Mouse (Mus musculus) myocyte (in vitro differentiated cells): ENCODE results near the gene Ifih1. TPM values are rescaled to one million over a fixed set of nuclear protein-coding genes. Genes with fewer than 3 reads are reported as not detected.

Experiments
- H3K27me3 ChIP-seq: one replicate; pipeline ENCODE4 v1.6.1; 2011; ENCODE audit not compliant: control insufficient read depth, insufficient read depth, insufficient read length
- H3K36me3 ChIP-seq: one replicate; pipeline ENCODE4 v1.6.1; 2011; ENCODE audit not compliant: control insufficient read depth, insufficient read depth
- H3K4me2 ChIP-seq: one replicate; pipeline ENCODE4 v1.6.1; 2011; ENCODE audit warnings: low read depth, control low read depth
- H3K4me3 ChIP-seq: one replicate; pipeline ENCODE4 v1.5.1; 2011; ENCODE audit warnings: mild to moderate bottlenecking, control low read depth, moderate library complexity
- H3K79me2 ChIP-seq: one replicate; pipeline ENCODE4 v1.6.1; 2011; ENCODE audit not compliant: control insufficient read depth, insufficient read depth
- H3ac ChIP-seq: one replicate; pipeline ENCODE4 v1.6.1; 2011; ENCODE audit not compliant: control insufficient read depth, insufficient read length
- CEBPB ChIP-seq: IDR thresholded peaks from 2 replicates; pipeline ENCODE4 v1.6.1; 2011; ENCODE audit warnings: mild to moderate bottlenecking, moderate library complexity; ENCODE audit not compliant: poor library complexity, insufficient read depth, severe bottlenecking
- E2F4 ChIP-seq: IDR thresholded peaks from one replicate; pipeline ENCODE4 v1.6.1; 2011; ENCODE audit warnings: mild to moderate bottlenecking, control low read depth, moderate library complexity; ENCODE audit not compliant: insufficient read depth
- MAX ChIP-seq: IDR thresholded peaks from one replicate; pipeline ENCODE4 v1.6.1; 2011; ENCODE audit warnings: low read depth, mild to moderate bottlenecking, control low read depth
- MYOD1 ChIP-seq, 3 experiments: IDR thresholded peaks; one replicate each; pipeline ENCODE4 v1.6.1; 2011; ENCODE audit warnings: control low read depth in 2 of 3, low read depth in 2 of 3, mild to moderate bottlenecking in 2 of 3, moderate library complexity in 1 of 3; ENCODE audit not compliant: insufficient read length in 2 of 3, control insufficient read depth in 1 of 3
- MYOG ChIP-seq, 3 experiments: IDR thresholded peaks; one replicate each; pipeline ENCODE4 v1.6.1; 2011; ENCODE audit warnings: control low read depth in 2 of 3, low read depth in 2 of 3, mild to moderate bottlenecking in 2 of 3; ENCODE audit not compliant: insufficient read length in 2 of 3, control insufficient read depth in 1 of 3, insufficient read depth in 1 of 3
- POLR2A ChIP-seq: IDR thresholded peaks from one replicate; pipeline ENCODE4 v1.6.1; 2011; ENCODE audit warnings: low read depth, mild to moderate bottlenecking, control low read depth, moderate library complexity; ENCODE audit not compliant: insufficient read length
- POLR2AphosphoS2 ChIP-seq: IDR thresholded peaks from one replicate; pipeline ENCODE4 v1.6.1; 2011; ENCODE audit warnings: low read depth, control low read depth; ENCODE audit not compliant: insufficient read length
- REST ChIP-seq: IDR thresholded peaks from one replicate; pipeline ENCODE4 v1.6.1; 2011; ENCODE audit warnings: mild to moderate bottlenecking, control low read depth, moderate library complexity; ENCODE audit not compliant: insufficient read depth, insufficient read length
- SRF ChIP-seq: IDR thresholded peaks from one replicate; pipeline ENCODE4 v1.6.1; 2011; ENCODE audit warnings: low read depth; ENCODE audit not compliant: control insufficient read depth, insufficient read length
- TCF12 ChIP-seq: IDR thresholded peaks from one replicate; pipeline ENCODE4 v1.6.1; 2011; ENCODE audit warnings: mild to moderate bottlenecking, control low read depth; ENCODE audit not compliant: poor library complexity, insufficient read depth, severe bottlenecking
- TCF3 ChIP-seq: IDR thresholded peaks from one replicate; pipeline ENCODE4 v1.6.1; 2011; ENCODE audit warnings: low read depth, control low read depth; ENCODE audit not compliant: insufficient read length
- USF1 ChIP-seq: IDR thresholded peaks from one replicate; pipeline ENCODE4 v1.6.1; 2011; ENCODE audit warnings: low read depth, mild to moderate bottlenecking, control low read depth, moderate library complexity
- polyA plus RNA-seq: library from polyadenylated mRNA; unstranded; fragments of >200 nt; fragmentation: generic; extraction: Trizol; gene quantifications from one replicate; pipeline ENCODE4 v1.2.1, GENCODE M21; 2012; ENCODE audit warnings: missing spikeins

Gene Ifih1
- polyA plus RNA-seq, 1 experiment: 0.32 TPM

DNA sequence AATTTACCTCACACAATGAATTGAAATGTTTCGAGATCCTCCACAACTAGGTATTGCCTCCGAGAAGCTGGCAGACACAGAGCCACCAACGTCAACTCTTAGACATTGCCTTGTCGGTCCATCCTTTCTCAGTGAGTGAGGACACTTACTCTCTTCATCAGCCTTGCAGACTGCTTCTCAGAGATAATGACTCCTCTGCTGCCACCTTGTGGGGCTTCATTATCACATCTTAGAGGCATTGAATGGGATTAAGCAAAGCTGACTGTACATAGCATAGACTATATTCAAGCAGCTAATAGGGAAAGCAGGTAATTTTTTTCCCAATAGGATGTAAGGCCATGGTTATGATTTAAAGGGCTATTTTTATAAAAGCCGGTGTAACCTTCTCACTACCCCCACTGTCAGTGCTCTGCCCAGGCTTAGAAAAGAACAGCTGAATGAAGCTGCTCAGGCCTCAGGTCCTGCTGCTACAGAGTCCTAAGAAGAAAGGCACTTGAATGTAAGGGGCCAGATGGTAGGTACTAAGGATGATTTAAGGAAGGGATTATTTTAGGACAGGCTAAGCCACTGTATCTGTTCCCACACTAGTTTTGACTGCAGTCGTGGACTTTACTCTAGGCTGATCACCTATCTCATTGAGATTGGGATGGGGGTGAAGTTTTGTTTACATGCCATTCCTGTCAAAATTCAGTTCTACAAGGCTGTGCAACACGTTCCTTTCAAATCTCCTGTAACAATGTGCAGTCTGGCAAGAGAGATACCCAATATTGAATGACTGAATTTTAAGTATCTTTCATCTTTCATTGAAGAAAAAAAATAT is 8.7 kb upstream of the Ifih1 start:
- no peaks in the 10 kb centered on the region for H3K36me3 ChIP-seq
- no peaks in the 10 kb centered on the region for H3K27me3 ChIP-seq
- H3ac ChIP-seq: no peak overlapping the region
- no peak overlapping the region for H3K4me3 ChIP-seq
- TF ChIP-seq TCF12: no peak
- no peak for TF ChIP-seq REST
- TF ChIP-seq POLR2A: no peak
- TF ChIP-seq MYOD1 (IDR thresholded peaks at IDR 0.05; ENCODE audit: control insufficient read depth in 1 of 3, insufficient read length in 2 of 3, low read depth in 2 of 3): no peak
- no peak for TF ChIP-seq CEBPB
- TF ChIP-seq POLR2AphosphoS2: no peak
- no peak for TF ChIP-seq MYOG (IDR thresholded peaks at IDR 0.05; ENCODE audit: control insufficient read depth in 1 of 3, insufficient read depth in 1 of 3, insufficient read length in 2 of 3, low read depth in 2 of 3)
- TF ChIP-seq E2F4: no peak
- no peaks in the 10 kb centered on the region for H3K79me2 ChIP-seq
- H3K4me2 ChIP-seq: no peak overlapping the region

GRCm38 (mm10) chr2:62652466-62652865 is 6.4 kb upstream of the Ifih1 start:
- Histone ChIP-seq H3K4me3 (no peak overlapping the region), H3K4me2 (no peak overlapping the region), H3ac (no peak overlapping the region), H3K36me3 (no peaks in the 10 kb centered on the region), H3K27me3 (no peaks in the 10 kb centered on the region), H3K79me2 (no peaks in the 10 kb centered on the region)
- TF ChIP-seq E2F4: no peak
- TF ChIP-seq MAX: no peak
- no peak for TF ChIP-seq USF1
- TF ChIP-seq MYOD1 (IDR thresholded peaks at IDR 0.05; ENCODE audit: control insufficient read depth in 1 of 3, insufficient read length in 2 of 3, low read depth in 2 of 3): no peak
- no peak for TF ChIP-seq MYOG (IDR thresholded peaks at IDR 0.05; ENCODE audit: control insufficient read depth in 1 of 3, insufficient read depth in 1 of 3, insufficient read length in 2 of 3, low read depth in 2 of 3)
- TF ChIP-seq POLR2AphosphoS2: no peak
- TF ChIP-seq TCF12: no peak
- no peak for TF ChIP-seq CEBPB
- no peak for TF ChIP-seq REST
- no peak for TF ChIP-seq SRF
- TF ChIP-seq TCF3: no peak

- H3K4me3 ChIP-seq: no peak overlapping the region
- no peaks in the 10 kb centered on the region for H3K79me2 ChIP-seq
- no peaks in the 10 kb centered on the region for H3K27me3 ChIP-seq
- no peak overlapping the region for H3ac ChIP-seq
- TF ChIP-seq TCF3 (no peak), TCF12 (no peak), MAX (no peak), POLR2AphosphoS2 (no peak), REST (no peak), SRF (no peak), CEBPB (no peak), MYOG (IDR thresholded peaks at IDR 0.05; ENCODE audit: control insufficient read depth in 1 of 3, insufficient read depth in 1 of 3, insufficient read length in 2 of 3, low read depth in 2 of 3) (no peak), MYOD1 (IDR thresholded peaks at IDR 0.05; ENCODE audit: control insufficient read depth in 1 of 3, insufficient read length in 2 of 3, low read depth in 2 of 3) (no peak), E2F4 (no peak), USF1 (no peak), POLR2A (no peak)
- no peak overlapping the region for H3K4me2 ChIP-seq
- H3K36me3 ChIP-seq: no peaks in the 10 kb centered on the region
Observed at GRCm38 (mm10) chr2:62651890-62652289, 5.8 kb upstream of the Ifih1 start.

- peak overlapping the region; percentile 31 for H3K4me3 ChIP-seq
Observed at GRCm38 (mm10) chr2:62646671-62647289, 725 bp upstream of the Ifih1 start.

GRCm38 (mm10) chr2:62645475-62645874 is 580 bp downstream of the Ifih1 start:
- peak overlapping the region; percentile 72 for H3K4me2 ChIP-seq
- H3K36me3 ChIP-seq: no peaks in the 10 kb centered on the region
- H3K4me3 ChIP-seq: peak overlapping the region; percentile 31
- no peaks in the 10 kb centered on the region for H3K27me3 ChIP-seq
- TF ChIP-seq E2F4 (no peak), TCF12 (no peak), MYOG (IDR thresholded peaks at IDR 0.05; ENCODE audit: control insufficient read depth in 1 of 3, insufficient read depth in 1 of 3, insufficient read length in 2 of 3, low read depth in 2 of 3) (no peak), SRF (no peak), REST (no peak), POLR2A (no peak), CEBPB (no peak), USF1 (no peak), POLR2AphosphoS2 (no peak), MAX (no peak), MYOD1 (IDR thresholded peaks at IDR 0.05; ENCODE audit: control insufficient read depth in 1 of 3, insufficient read length in 2 of 3, low read depth in 2 of 3) (no peak), TCF3 (no peak)
- H3ac ChIP-seq: no peak overlapping the region
- no peaks in the 10 kb centered on the region for H3K79me2 ChIP-seq

More at GRCm38 (mm10) chr2:62646671-62647289, 725 bp upstream of the Ifih1 start:
- Histone ChIP-seq H3ac (no peak overlapping the region), H3K36me3 (no peaks in the 10 kb centered on the region), H3K27me3 (no peaks in the 10 kb centered on the region), H3K4me2 (peak overlapping the region; percentile 72), H3K79me2 (no peaks in the 10 kb centered on the region)
- TF ChIP-seq E2F4 (no peak), TCF12 (no peak), TCF3 (no peak), POLR2A (no peak), USF1 (no peak), REST (no peak), MAX (no peak)
